Mouse (Mus musculus): Measurements from ENCODE around the gene Astn1.

Gene Astn1

GRCm38 (mm10) chr1:158361964-158362291 lies at the start of gene Astn1:
TSS of gene Astn1 (plus strand) at chr1:158362273.
- CTCF ChIA-PET: no interaction called here
- POLR2A ChIA-PET: interaction anchor here in 1 of 4 experiments (0.7 to 1.7 kb wide), 4 partner anchors 14 to 25 kb away, joined by 3 to 5 read pairs (median 4); no protein-coding TSS in a partner anchor

GRCm38 (mm10) chr1:158323325-158323724 lies 38.7 kb upstream of the Astn1 start:
- POLR2A ChIA-PET: no interaction called here
- CTCF ChIA-PET: no interaction called here

GRCm38 (mm10) chr1:158328126-158328525 lies 33.9 kb upstream of the Astn1 start:
- POLR2A ChIA-PET: interaction anchor here in 1 of 4 experiments (1.5 kb wide), 1 partner anchor 14 kb away, joined by 3 read pairs; no protein-coding TSS in a partner anchor

GRCm38 (mm10) chr1:158328839-158329238 lies 33.2 kb upstream of the Astn1 start:
- ChIA-PET POLR2A (interaction anchor here in 1 of 4 experiments (1.5 kb wide), 1 partner anchor 14 kb away, joined by 3 read pairs; no protein-coding TSS in a partner anchor), CTCF (no interaction called here)

More at GRCm38 (mm10) chr1:158328126-158328525, 33.9 kb upstream of the Astn1 start:
- CTCF ChIA-PET: no interaction called here

- ChIA-PET CTCF (no interaction called here), POLR2A (no interaction called here)
Observed at GRCm38 (mm10) chr1:158343243-158343714, 18.8 kb upstream of the Astn1 start.

GRCm38 (mm10) chr1:158353656-158354371 lies 8.3 kb upstream of the Astn1 start:
- POLR2A ChIA-PET: no interaction called here
- CTCF ChIA-PET: interaction anchor here in 1 of 4 experiments (0.7 kb wide), 1 partner anchor 36 kb away, joined by 3 read pairs; no protein-coding TSS in a partner anchor

GRCm38 (mm10) chr1:158355177-158356050 lies 6.7 kb upstream of the Astn1 start:
- ChIA-PET CTCF (interaction anchor here in 3 of 4 experiments (0.6 to 1.4 kb wide), 6 partner anchors 10 to 870 kb away, joined by 3 to 6 read pairs (median 3); no protein-coding TSS in a partner anchor), POLR2A (interaction anchor here in 2 of 4 experiments (1.3 to 1.7 kb wide), 2 partner anchors 9 kb away, joined by 5 to 7 read pairs; no protein-coding TSS in a partner anchor)

- ChIA-PET POLR2A (interaction anchor here in 1 of 4 experiments (1.7 kb wide), 1 partner anchor 10 kb away, joined by 7 read pairs; no protein-coding TSS in a partner anchor), CTCF (interaction anchor here in 2 of 4 experiments (0.7 to 1.4 kb wide), 4 partner anchors 10 to 869 kb away, joined by 3 read pairs; no protein-coding TSS in a partner anchor)
Observed at GRCm38 (mm10) chr1:158356051-158356461, 6.0 kb upstream of the Astn1 start, which contains the start of gene Brinp2. TSS of gene Brinp2 (minus strand) at chr1:158356326.

- ChIA-PET POLR2A (interaction anchor here in 1 of 4 experiments (0.7 to 1.7 kb wide), 4 partner anchors 14 to 24 kb away, joined by 3 to 5 read pairs (median 4); no protein-coding TSS in a partner anchor), CTCF (interaction anchor here in 1 of 4 experiments (0.6 kb wide), 1 partner anchor 759 kb away, joined by 7 read pairs; no protein-coding TSS in a partner anchor)
Observed at GRCm38 (mm10) chr1:158362292-158363101, 424 bp downstream of the Astn1 start.

- ChIA-PET POLR2A (no interaction called here), CTCF (no interaction called here)
Observed at GRCm38 (mm10) chr1:158364461-158364860, 2.4 kb downstream of the Astn1 start.

- POLR2A ChIA-PET: interaction anchor here in 1 of 4 experiments (0.7 kb wide), 1 partner anchor 1004 kb away, joined by 10 read pairs; no protein-coding TSS in a partner anchor
- CTCF ChIA-PET: no interaction called here
Observed at GRCm38 (mm10) chr1:158382277-158382676, 20.2 kb downstream of the Astn1 start.

- ChIA-PET CTCF (no interaction called here), POLR2A (no interaction called here)
Observed at GRCm38 (mm10) chr1:158383210-158383609, 21.1 kb downstream of the Astn1 start.

GRCm38 (mm10) chr1:158385311-158385710 lies 23.2 kb downstream of the Astn1 start:
- CTCF ChIA-PET: interaction anchor here in 1 of 4 experiments (0.6 kb wide), 1 partner anchor 109 kb away, joined by 3 read pairs; no protein-coding TSS in a partner anchor
- POLR2A ChIA-PET: no interaction called here

GRCm38 (mm10) chr1:158386781-158387180 lies 24.7 kb downstream of the Astn1 start:
- CTCF ChIA-PET: no interaction called here
- POLR2A ChIA-PET: interaction anchor here in 2 of 4 experiments (0.6 to 0.7 kb wide), 2 partner anchors 25 to 65 kb away, joined by 4 to 8 read pairs; partner anchors contain the start of gene Astn1 (in 1 of the 2)

GRCm38 (mm10) chr1:158388995-158389394 lies 26.9 kb downstream of the Astn1 start:
- CTCF ChIA-PET: no interaction called here

GRCm38 (mm10) chr1:158390693-158391092 lies 28.6 kb downstream of the Astn1 start:
- ChIA-PET CTCF (no interaction called here), POLR2A (interaction anchor here in 1 of 4 experiments (0.7 kb wide), 1 partner anchor 1959 kb away, joined by 3 read pairs; no protein-coding TSS in a partner anchor)

More at GRCm38 (mm10) chr1:158388995-158389394, 26.9 kb downstream of the Astn1 start:
- POLR2A ChIA-PET: no interaction called here

GRCm38 (mm10) chr1:158397058-158397457 lies 35.0 kb downstream of the Astn1 start:
- ChIA-PET POLR2A (no interaction called here), CTCF (interaction anchor here in 1 of 4 experiments (0.6 kb wide), 1 partner anchor 75 kb away, joined by 5 read pairs; no protein-coding TSS in a partner anchor)

- POLR2A ChIA-PET: no interaction called here
- CTCF ChIA-PET: no interaction called here
Observed at GRCm38 (mm10) chr1:158400898-158401297, 38.8 kb downstream of the Astn1 start.

Data from embryonic stem cell, embryonic (primary cell).